16 mouse cellular contexts compared by ENCODE assay signal in genomic region chr16:44589506-44589905, GRCm38 (mm10).
"Had no signal": no experiment of that assay in that cellular context is flagged by ENCODE, and none has a peak within 500 bp of the region (broad histone marks: within the 10 kb centered on the region; RNA-seq: fewer than 3 reads in every experiment).

No protein-coding gene starts in this region.

- H3K36me3 ChIP-seq: lung, embryonic 15.5 days; midbrain, embryonic 12.5 days; midbrain, embryonic 15.5 days; neural tube, embryonic 12.5 days had no signal

- ATAC-seq: liver, postnatal 0 days; lung, postnatal 0 days; midbrain, embryonic 15.5 days had no signal

- H3K27ac ChIP-seq: lung, embryonic 15.5 days; macrophage; midbrain, embryonic 12.5 days; midbrain, embryonic 15.5 days; neural tube, embryonic 12.5 days had no signal

- H3K9me3 ChIP-seq: lung, embryonic 15.5 days; midbrain, embryonic 12.5 days; midbrain, embryonic 15.5 days; neural tube, embryonic 12.5 days had no signal

- DNase-seq: liver, postnatal 0 days; lung, adult 2 months; lung, postnatal 14 days; lung, postnatal 36 days; right cerebral cortex, postnatal 14 days; spleen, adult 18-20 months; thymus, adult 18-20 months; thymus, postnatal 14 days; thymus, postnatal 36 days had no signal

- H3K9ac ChIP-seq: liver, postnatal 0 days; lung, embryonic 15.5 days; midbrain, embryonic 12.5 days; midbrain, embryonic 15.5 days; neural tube, embryonic 12.5 days had no signal

- H3K4me1 ChIP-seq: lung, embryonic 15.5 days; megakaryocyte, embryonic 14.5 days; midbrain, embryonic 12.5 days; midbrain, embryonic 15.5 days; neural tube, embryonic 12.5 days had no signal

- H3K4me2 ChIP-seq: lung, embryonic 15.5 days; midbrain, embryonic 12.5 days; midbrain, embryonic 15.5 days; neural tube, embryonic 12.5 days had no signal

- H3K4me3 ChIP-seq: lung, embryonic 15.5 days; megakaryocyte, embryonic 14.5 days; midbrain, embryonic 12.5 days; midbrain, embryonic 15.5 days; neural tube, embryonic 12.5 days had no signal

- H3K27me3 ChIP-seq: lung, embryonic 15.5 days; megakaryocyte, embryonic 14.5 days; midbrain, embryonic 12.5 days; midbrain, embryonic 15.5 days; neural tube, embryonic 12.5 days had no signal
